Mouse (Mus musculus): ENCODE data around the gene Camk2b.

DNA sequence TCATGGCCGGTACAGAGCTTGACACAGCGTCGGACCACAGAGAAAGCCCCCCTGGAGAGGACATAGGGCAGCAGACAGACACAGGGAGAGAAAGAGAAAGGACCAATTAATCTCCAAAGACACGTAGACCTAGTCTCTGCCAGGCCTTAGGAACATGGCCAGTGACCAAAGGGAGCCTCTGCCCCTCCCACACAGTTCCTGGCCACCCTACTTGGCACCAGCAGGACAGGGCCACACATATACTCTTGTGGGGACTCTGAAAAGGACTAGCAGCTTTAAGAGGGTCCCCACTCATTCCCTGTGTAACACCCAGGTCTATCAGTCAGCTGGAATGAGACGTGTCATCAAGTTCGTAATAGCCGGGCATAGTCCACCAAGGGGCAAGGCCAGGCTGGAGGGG is 37.3 kb downstream of the Camk2b start:
- TF ChIP-seq POLR2A (IDR thresholded peaks at IDR 0.05; ENCODE audit: control insufficient read depth, low read depth, low read length) (no peak), CTCF (IDR thresholded peaks at IDR 0.05; ENCODE audit: control insufficient read depth, insufficient read depth, insufficient replicate concordance, low read depth, low read length) (no peak)
